Mouse (Mus musculus): ENCODE measurements at regions not wholly inside any gene's neighbourhood (a gene's known extent, or its start where the extent isn't known, plus 50 kb on each side); places are given as distances from the start of the nearest gene placed in this dataset.

DNA sequence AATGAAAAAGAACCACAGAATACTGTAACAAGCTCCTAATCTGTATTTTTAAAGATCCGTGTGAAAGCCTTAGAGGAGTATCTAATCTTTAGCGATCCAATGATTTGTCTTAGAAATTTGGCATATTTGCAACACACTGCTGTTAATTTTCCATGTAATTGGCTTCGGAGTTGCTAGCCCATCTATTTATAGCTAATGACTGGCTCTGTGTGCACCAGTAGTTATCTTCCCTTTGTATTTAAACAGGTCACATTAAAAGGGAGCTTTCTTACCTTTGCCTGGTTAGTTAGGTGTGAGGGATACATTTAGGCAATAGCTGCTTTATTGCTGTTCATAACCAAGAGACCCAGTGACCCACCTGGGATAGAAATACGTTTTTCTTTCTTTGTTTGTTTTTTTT lies 256.3 kb upstream of the Mme start:
- ATAC-seq (replicated peaks; ENCODE audit: poor library complexity, severe bottlenecking) = no peak

DNA sequence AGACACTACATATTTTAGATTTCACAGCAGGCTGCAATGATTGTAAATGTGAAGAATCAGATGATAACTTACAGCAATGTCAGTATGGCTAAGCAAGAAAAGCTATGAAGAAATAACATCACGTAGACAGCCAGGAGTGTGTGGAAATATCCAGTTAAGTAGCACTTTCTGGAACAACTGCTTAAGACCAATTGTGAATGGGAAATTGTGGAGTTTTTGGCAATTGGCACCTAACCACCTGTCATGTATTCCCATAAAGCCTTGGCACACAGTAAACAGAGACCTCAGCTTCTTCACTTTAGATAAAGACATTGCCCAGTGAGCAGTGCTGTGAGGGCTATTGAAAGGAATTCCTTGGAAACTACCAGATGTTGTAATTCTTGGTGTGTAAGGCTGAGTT lies 264.4 kb upstream of the Mme start:
- no peak for ATAC-seq (replicated peaks; ENCODE audit: poor library complexity, severe bottlenecking)

DNA sequence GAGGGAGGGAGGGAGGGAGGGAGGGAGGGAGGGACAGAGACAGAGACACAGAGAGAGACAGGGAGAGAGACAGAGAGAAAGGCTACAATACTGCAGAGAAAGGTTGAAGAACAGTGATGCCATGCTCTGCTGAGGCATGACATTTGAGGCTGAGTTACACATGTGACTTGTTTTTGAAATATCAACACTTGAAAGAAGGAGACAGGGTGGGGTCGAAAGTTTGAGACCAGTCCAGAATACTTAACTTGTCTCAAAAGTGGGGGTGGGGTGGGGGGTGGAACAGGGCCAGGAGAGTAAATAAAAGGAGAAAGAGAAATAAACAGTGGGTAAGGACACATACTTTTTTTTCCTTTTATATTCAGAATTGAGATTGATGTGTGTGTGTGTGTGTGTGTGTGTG lies 278.1 kb upstream of the Mme start:
- no peak for ATAC-seq (replicated peaks; ENCODE audit: poor library complexity, severe bottlenecking)

DNA sequence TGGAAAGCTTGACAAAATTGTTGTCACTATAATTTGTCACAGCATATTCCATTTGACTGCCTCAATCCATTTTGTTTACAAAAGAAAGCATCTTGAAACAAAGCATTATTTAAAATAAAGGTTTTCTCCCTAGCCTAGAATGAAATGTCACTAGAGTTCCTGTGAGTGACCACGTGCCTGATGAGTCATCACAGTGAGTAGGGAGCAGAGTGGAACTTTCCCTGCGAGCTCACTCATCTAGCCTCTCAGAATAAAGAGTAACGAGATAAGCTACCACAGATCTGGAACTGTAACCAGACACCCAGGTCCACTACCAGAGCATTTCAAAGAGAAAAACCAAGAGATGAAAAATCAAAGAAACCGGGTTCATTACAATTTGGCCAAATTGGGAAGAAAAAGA lies 278.7 kb upstream of the Mme start:
- no peak for ATAC-seq (replicated peaks; ENCODE audit: poor library complexity, severe bottlenecking)

DNA sequence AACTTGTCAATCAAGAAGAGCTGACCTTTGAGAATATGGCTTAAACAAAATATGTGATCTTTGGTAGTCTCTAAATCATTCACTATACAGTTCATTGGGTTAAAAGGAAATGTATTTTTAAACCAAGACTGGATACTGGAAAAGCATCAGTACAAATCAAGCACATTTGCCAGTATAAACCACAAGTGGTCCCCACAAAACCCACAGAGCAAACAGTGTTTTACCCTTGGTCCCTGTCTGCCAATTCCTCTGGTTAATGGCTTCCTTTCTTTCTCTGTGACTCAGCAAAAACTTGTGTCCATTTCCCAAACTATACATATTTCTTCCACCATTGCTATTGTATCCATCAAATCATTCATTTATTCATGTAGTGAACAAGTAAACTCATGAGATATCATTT lies 296.0 kb upstream of the Mme start:
- no peak for ATAC-seq (replicated peaks; ENCODE audit: poor library complexity, severe bottlenecking)

DNA sequence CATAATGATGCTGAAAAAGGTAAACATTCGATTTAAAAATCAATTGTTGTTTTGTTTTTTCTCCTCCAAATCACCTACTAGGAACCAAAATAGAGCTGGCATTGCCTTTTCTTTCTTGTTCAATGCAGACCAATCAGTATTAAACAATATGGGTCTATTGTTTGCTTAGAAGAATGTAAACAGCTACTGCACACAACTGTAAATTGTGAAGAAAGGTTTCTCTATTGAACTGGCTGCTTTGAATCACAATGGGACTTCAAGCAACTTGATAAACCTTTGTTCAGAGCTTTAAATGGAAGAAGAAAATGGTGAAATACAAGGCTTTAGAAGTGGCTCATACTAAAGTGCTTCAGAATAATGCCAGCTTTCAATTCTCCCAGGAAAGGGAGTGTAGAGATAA lies 302.7 kb upstream of the Mme start:
- ATAC-seq (replicated peaks; ENCODE audit: poor library complexity, severe bottlenecking) = no peak

DNA sequence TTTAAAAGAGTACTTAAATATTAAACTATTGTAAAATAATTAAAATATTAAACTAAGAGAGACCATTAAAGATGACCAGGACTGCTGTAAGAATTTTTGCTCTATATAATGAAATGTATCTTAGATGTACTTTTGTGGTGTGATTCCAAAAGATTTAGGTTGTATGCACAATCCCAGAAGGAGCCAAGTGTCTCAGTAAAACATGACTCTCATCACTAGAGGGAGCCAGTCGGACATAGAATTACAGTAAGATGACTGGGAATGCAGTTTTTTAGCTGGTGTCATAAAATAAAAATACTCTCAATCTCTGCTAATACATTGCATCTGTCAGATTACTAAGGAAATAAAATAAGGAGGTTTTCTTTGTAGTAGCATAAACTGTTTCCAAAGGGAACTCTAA lies 316.9 kb upstream of the Mme start:
- ATAC-seq (replicated peaks; ENCODE audit: poor library complexity, severe bottlenecking) = no peak

DNA sequence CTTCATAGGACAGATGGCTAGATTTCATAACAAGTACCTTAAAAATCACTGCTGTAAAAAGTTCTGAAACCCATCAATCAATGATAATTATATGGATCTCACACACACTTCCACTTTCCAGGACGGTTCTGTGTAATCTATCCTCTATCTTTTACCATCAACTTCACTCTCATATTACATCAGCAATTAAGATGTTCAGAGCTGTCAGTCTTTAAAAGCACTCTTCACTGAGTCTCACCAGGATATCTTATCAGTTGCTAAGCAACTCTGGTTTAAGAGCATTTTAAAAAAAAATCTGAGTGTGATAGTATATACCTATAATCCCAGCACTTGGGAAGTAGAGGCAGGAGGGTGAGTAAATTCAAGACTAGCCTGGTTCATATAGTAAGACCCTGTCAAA lies 312.0 kb upstream of the Gpr149 start:
- ATAC-seq (replicated peaks; ENCODE audit: poor library complexity, severe bottlenecking) = no peak

DNA sequence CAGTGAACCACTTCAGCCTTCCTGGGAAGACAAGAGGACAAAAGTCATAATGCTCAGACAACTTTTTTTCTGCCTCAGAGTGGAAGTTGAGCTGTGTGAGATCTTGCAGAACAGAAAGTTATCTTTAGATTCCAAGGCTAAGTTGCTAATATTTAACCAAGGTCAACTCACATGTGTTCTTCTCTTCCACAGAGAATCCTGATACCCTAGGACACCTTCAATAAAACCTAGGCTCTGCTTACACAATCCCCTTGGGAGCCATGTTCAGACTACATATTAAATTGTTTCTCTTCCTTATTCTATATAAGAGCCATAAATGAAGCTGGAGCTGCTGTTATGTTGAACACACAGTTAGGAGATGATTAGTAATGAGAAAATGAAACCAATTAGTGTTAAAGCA lies 280.2 kb upstream of the Gpr149 start:
- no peak for ATAC-seq (replicated peaks; ENCODE audit: poor library complexity, severe bottlenecking)

DNA sequence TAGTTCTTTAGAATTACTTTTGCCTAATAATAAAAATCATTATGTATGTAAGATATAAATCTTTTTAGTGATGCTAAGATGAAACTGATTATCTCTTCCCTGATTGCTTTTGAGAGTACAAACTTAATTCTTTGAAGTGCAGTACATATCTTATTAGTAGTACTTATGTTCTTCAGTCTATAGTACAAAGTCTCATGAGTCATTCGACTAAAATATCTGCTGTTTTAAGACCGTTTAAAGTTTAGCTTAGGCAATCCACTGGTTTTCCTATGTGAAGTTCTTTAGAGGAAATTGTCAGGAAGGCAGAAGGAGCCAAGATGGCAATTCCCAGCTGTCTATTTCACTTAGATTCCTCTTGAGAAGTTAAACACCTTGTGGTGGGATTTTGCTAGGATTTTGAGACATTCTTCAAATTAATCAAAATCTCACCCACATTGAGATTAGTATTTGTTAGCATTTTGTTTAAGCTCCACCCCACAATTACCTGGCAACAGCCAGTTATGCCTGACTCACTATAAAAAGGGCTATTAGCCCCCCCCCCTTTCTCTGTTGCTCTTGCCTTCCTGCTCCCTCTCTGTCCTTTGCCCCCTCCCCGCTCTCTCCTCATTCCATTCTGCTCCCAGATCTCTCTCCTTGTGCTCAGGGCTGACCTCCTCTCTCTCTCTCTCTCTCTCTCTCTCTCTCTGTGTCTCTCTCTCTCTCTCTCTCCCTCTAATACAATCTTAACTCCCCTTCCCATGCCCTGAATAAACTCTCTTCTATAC lies 277.6 kb upstream of the Gpr149 start:
- ATAC-seq (replicated peaks; ENCODE audit: poor library complexity, severe bottlenecking) = no peak

DNA sequence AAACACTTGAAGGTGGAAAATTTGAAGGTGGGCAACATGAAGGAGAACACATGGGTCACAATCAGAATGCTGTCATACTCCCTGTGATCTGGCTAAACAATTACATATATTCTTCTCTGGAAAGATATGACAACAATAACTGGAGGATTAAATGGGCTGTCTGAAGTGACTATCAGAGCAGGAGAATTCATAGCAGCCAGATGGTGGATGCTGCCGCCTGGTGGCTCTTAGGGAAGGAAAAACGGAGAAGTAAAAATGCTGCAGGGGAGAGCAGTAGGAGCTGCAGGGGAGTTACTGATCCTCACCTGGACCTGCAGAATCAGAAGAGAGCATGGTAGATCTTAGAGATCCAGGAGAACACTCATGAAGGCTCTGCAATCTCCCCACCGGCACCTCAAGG lies 255.8 kb upstream of the Gpr149 start:
- ATAC-seq (replicated peaks; ENCODE audit: poor library complexity, severe bottlenecking) = no peak

DNA sequence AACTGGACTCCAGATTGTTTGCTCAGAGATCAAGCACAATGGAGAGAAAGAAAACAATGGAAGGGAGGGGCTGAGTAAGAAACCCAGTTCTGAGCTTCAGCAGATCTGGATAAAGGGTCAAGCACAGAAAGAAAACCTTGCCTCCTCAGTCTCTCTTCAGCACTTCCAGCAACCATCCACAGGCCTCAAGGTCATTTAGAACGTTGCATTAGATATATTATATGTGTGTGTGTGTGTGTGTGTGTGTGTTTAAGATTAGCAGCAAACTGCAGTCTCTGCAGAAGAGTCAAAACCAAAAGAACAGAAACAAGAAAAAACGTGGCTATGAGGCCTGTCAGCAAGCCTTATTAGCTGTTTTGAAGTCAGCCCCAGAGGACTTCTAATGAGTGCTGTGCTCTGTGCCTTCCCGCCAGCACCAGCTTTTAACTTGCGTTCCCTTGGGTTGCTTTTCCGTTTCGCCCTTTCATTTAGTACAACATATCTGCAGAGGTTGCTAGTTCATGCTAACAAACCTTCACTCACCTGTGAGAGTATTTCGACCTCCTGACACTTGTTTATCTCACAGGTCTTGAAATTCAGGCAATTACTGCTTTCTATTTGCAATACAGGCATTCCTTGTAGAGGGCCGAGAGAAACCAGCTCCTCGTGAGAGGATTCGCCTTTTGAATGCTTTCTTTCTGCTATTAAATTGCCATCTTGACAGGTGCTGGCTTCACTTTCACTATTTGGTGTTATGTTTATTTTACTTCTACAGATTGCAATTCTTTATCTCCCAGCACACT lies 230.9 kb upstream of the Gpr149 start:
- no peak for ATAC-seq (replicated peaks; ENCODE audit: poor library complexity, severe bottlenecking)

DNA sequence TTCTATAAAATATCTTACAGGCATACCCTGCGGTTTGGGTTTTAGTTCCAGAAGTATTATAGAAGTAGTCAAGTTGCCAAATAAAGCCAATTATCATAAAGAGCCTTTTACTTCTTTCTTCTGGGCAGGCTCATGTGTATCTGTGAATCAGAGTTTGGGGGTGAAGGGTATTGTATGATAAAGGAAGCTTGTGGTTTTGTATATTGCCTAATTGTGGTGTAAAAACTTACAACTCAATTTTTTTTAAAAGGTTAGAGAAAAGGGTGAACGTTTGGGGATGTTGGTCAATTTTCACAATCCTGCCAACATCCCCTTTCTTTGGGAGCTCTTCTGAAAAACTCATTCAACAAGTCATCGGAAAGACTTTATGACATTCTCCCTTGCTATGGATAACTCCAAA lies 219.0 kb upstream of the Gpr149 start:
- peak; percentile 69 for ATAC-seq (replicated peaks; ENCODE audit: poor library complexity, severe bottlenecking)

DNA sequence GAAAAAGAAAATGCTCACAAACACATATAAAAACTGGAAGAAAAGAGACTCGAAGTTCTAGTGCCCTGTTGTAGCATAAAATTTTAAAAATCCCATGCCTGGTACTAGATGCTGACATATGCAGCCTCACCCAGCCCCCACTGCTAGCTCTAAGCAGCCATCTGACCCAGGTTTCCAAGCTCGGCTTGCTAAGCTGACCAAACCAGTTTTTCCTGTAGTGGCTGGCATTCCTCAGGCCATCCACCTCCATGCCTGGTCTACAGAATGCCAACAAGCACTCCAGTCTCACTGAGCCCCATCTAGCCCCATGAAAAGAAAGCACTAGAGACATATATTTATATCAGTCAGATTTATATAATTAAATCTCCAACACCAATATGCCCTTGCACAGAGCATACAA lies 196.1 kb upstream of the Gpr149 start:
- no peak for ATAC-seq (replicated peaks; ENCODE audit: poor library complexity, severe bottlenecking)

DNA sequence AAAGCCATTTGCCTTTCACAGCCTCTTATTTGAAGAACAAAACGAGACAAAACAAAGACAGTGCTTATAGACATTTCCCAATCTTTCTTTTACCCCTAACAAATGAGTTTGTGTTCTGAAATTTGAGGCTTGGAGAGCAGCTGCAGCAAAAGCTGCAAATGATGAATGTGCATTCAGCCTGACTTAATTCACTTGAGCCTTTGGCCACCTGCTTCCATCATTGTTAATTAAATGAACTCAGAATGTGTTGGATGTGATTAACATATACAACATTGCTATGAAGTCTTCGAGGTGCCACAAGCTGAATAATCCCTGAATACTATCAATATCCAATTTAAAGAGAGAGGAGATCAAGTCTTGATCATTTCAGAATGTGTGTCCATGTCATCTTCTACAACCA lies 181.3 kb upstream of the Gpr149 start:
- no peak for ATAC-seq (replicated peaks; ENCODE audit: poor library complexity, severe bottlenecking)
